Mouse (Mus musculus) limb, embryonic 12.5 days (tissue): Measurements from ENCODE around the gene Shroom3. TPM values are rescaled to one million over a fixed set of nuclear protein-coding genes. Genes with fewer than 3 reads are reported as not detected.

Experiments
- ATAC-seq: fragments of 200-750 bp; cut with Nextera tagmentation; 2 replicates; pipeline ENCODE4 v1.8.0; 2017; ENCODE audit warnings: low read depth, moderate TSS enrichment; ENCODE audit not compliant: insufficient number of reproducible peaks, insufficient read depth, low FRiP score, low TSS enrichment
- H3K27ac ChIP-seq: fragments of 300-500 bp; sonication (generic); 2 replicates; pipeline ENCODE4 v1.5.1; 2016; ENCODE audit warnings: mild to moderate bottlenecking, moderate library complexity
- H3K27me3 ChIP-seq: fragments of 300-500 bp; sonication (generic); 2 replicates; pipeline ENCODE4 v1.6.1; 2016; ENCODE audit warnings: mild to moderate bottlenecking, moderate library complexity
- H3K36me3 ChIP-seq: fragments of 300-500 bp; sonication (generic); 2 replicates; pipeline ENCODE4 v1.6.1; 2016; ENCODE audit warnings: mild to moderate bottlenecking, moderate library complexity
- H3K4me1 ChIP-seq: fragments of 300-500 bp; sonication (generic); replicated peaks from 2 replicates; pipeline ENCODE4 v1.6.1; 2016
- H3K4me2 ChIP-seq: fragments of 300-500 bp; sonication (generic); 2 replicates; pipeline ENCODE4 v1.6.1; 2016; ENCODE audit warnings: mild to moderate bottlenecking, moderate library complexity
- H3K4me3 ChIP-seq: fragments of 300-500 bp; sonication (generic); replicated peaks from 2 replicates; pipeline ENCODE4 v1.5.1; 2016; ENCODE audit warnings: mild to moderate bottlenecking
- H3K9ac ChIP-seq: fragments of 300-500 bp; sonication (generic); replicated peaks from 2 replicates; pipeline ENCODE4 v1.6.1; 2016; ENCODE audit warnings: mild to moderate bottlenecking, moderate library complexity
- H3K9me3 ChIP-seq: fragments of 300-500 bp; sonication (generic); 2 replicates; pipeline ENCODE4 v1.6.1; 2016; ENCODE audit warnings: mild to moderate bottlenecking, moderate library complexity
- WGBS: fragments of 180-500 bp; shearing (Covaris S2); methylation state at CpG from one replicate; pipeline ENCODE4 v1.1.7; 2016; 5-methylcytosine and 5-hydroxymethylcytosine counted together
- polyA plus RNA-seq: library from polyadenylated mRNA; unstranded; fragments of >200 nt; fragmentation: Nextera tagmentation; extraction: Ambion mirVana; gene quantifications from 2 replicates; pipeline ENCODE4 v1.2.1, GENCODE M21; 2016

Shroom3 gene
- polyA plus RNA-seq, 1 experiment from 2014 or later: 6.6 TPM

DNA sequence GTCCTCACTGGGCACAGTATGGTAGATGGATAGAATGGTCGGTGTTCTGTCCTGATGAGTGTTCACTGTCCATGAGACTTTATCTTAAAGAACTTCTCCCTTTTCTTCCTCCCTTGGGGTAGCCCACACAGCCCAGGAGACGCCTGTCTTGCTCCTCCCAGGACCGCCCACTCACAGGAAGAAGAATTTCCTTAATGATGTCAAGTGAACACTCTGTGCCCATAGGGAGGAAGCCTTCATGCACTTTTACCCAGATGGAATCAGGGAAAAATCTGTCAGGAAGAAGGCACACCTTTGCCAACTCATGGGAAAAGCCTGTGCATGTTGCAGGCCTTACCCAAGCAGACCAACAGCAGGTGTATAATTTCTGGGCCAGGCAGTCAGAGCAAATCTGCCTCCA, 174.9 kb downstream of the Shroom3 start:
- Histone ChIP-seq H3K4me2 (no peak overlapping the region), H3K27ac (no peak overlapping the region), H3K9me3 (no peaks in the 10 kb centered on the region), H3K27me3 (peaks cover 13% of the 10 kb centered on the region), H3K4me1 (peaks cover 13% of the 10 kb centered on the region), H3K9ac (no peak overlapping the region), H3K36me3 (no peaks in the 10 kb centered on the region), H3K4me3 (no peak overlapping the region)
- 89% methylated on average over 3 of the region's 3 CpGs for WGBS
- ATAC-seq: no peak

- ATAC-seq: no peak
- peaks cover 13% of the 10 kb centered on the region for H3K4me1 ChIP-seq
- no peak overlapping the region for H3K4me2 ChIP-seq
- 90% methylated on average over 4 of the region's 4 CpGs for WGBS
- peaks cover 13% of the 10 kb centered on the region for H3K27me3 ChIP-seq
- no peak overlapping the region for H3K4me3 ChIP-seq
- H3K9me3 ChIP-seq: no peaks in the 10 kb centered on the region
- H3K9ac ChIP-seq: no peak overlapping the region
- no peak overlapping the region for H3K27ac ChIP-seq
- H3K36me3 ChIP-seq: no peaks in the 10 kb centered on the region
Measured at GRCm38 (mm10) chr5:92858576-92858975, 175.3 kb downstream of the Shroom3 start.

- H3K36me3 ChIP-seq: no peaks in the 10 kb centered on the region
- WGBS: 74% methylated on average over 10 of the region's 10 CpGs
- H3K27me3 ChIP-seq: peaks cover 13% of the 10 kb centered on the region
- H3K4me2 ChIP-seq: no peak overlapping the region
- H3K4me1 ChIP-seq: peaks cover 8% of the 10 kb centered on the region
- H3K9me3 ChIP-seq: no peaks in the 10 kb centered on the region
- no peak for ATAC-seq
- H3K4me3 ChIP-seq: no peak overlapping the region
- no peak overlapping the region for H3K27ac ChIP-seq
- no peak overlapping the region for H3K9ac ChIP-seq
Measured at GRCm38 (mm10) chr5:92861416-92862112, 178.3 kb downstream of the Shroom3 start.

GRCm38 (mm10) chr5:92865090-92865489, 181.9 kb downstream of the Shroom3 start:
- H3K27me3 ChIP-seq: peaks cover 7% of the 10 kb centered on the region
- peaks cover 8% of the 10 kb centered on the region for H3K4me1 ChIP-seq
- no peak overlapping the region for H3K27ac ChIP-seq
- H3K4me3 ChIP-seq: no peak overlapping the region
- H3K9ac ChIP-seq: no peak overlapping the region
- H3K36me3 ChIP-seq: no peaks in the 10 kb centered on the region
- ATAC-seq: no peak
- no peaks in the 10 kb centered on the region for H3K9me3 ChIP-seq
- H3K4me2 ChIP-seq: no peak overlapping the region
- WGBS: 64% methylated on average over 4 of the region's 4 CpGs

GRCm38 (mm10) chr5:92866546-92866945, 183.3 kb downstream of the Shroom3 start:
- H3K9ac ChIP-seq: no peak overlapping the region
- 49% methylated on average over 8 of the region's 8 CpGs for WGBS
- H3K27me3 ChIP-seq: no peaks in the 10 kb centered on the region
- no peaks in the 10 kb centered on the region; the same call in 1 of the 2 replicates for H3K9me3 ChIP-seq
- H3K4me3 ChIP-seq: no peak overlapping the region
- H3K4me1 ChIP-seq: peaks cover 6% of the 10 kb centered on the region
- no peak for ATAC-seq
- no peak overlapping the region for H3K4me2 ChIP-seq
- H3K36me3 ChIP-seq: no peaks in the 10 kb centered on the region
- no peak overlapping the region for H3K27ac ChIP-seq

DNA sequence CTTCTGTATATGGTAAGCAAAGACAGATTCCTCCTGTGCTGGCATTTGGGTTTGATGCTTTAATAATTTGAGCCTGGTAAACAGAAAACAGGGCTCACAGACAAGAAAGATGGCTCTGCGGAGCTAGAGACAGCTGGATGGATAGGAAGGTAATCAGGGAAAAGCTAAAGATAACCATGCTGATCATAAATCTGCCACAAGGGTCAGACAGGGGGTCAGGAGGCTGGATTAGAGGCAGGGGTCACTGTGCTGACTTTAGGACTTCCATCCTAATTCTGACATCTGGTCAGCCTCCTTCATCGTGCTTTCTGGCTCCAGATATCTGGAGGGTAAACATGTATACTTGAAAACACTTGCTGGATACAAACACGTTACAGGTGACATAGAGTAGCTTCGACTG, 184.0 kb downstream of the Shroom3 start:
- H3K4me1 ChIP-seq: no peaks in the 10 kb centered on the region; the same call in 1 of the 2 replicates
- no peak overlapping the region for H3K4me3 ChIP-seq
- no peaks in the 10 kb centered on the region; the same call in 1 of the 2 replicates for H3K9me3 ChIP-seq
- WGBS: 19% methylated on average over 4 of the region's 4 CpGs
- H3K4me2 ChIP-seq: no peak overlapping the region
- H3K36me3 ChIP-seq: no peaks in the 10 kb centered on the region
- H3K27ac ChIP-seq: no peak overlapping the region
- no peak for ATAC-seq
- H3K27me3 ChIP-seq: no peaks in the 10 kb centered on the region
- no peak overlapping the region for H3K9ac ChIP-seq

GRCm38 (mm10) chr5:92868231-92868630, 185.0 kb downstream of the Shroom3 start:
- Histone ChIP-seq H3K9me3 (no peaks in the 10 kb centered on the region; the same call in 1 of the 2 replicates), H3K36me3 (no peaks in the 10 kb centered on the region)
- no peak for ATAC-seq

DNA sequence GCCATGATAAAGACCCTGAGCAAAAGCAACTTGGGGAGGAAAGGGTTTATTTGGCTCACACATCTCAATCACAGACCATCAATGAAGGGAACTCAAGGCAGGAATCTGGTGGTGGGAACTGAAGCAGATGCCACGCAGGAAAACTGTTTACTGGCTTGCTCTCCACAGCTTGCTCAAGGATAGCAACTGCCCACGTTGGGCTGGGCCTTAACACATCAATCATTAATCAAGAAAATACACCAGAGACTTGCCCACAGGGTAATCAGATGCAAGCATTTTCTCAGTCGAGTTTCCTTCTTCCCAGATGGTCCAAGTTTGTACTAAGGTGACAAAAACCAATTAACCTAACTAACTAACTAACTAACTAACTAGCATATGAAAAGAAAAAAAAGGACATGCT, 187.8 kb downstream of the Shroom3 start:
- H3K9me3 ChIP-seq: no peaks in the 10 kb centered on the region; the same call in 1 of the 2 replicates
- no peak overlapping the region for H3K9ac ChIP-seq
- H3K27me3 ChIP-seq: no peaks in the 10 kb centered on the region
- H3K36me3 ChIP-seq: no peaks in the 10 kb centered on the region
- no peak overlapping the region for H3K27ac ChIP-seq
- no peak overlapping the region for H3K4me2 ChIP-seq
- 28% methylated on average over 3 of the region's 3 CpGs for WGBS
- ATAC-seq: no peak
- no peak overlapping the region for H3K4me3 ChIP-seq
- no peaks in the 10 kb centered on the region for H3K4me1 ChIP-seq

More at GRCm38 (mm10) chr5:92868231-92868630, 185.0 kb downstream of the Shroom3 start:
- WGBS: 59% methylated on average over 2 of the region's 2 CpGs
- Histone ChIP-seq H3K4me1 (no peaks in the 10 kb centered on the region; the same call in 1 of the 2 replicates), H3K9ac (no peak overlapping the region), H3K4me3 (no peak overlapping the region), H3K27me3 (no peaks in the 10 kb centered on the region), H3K27ac (no peak overlapping the region), H3K4me2 (no peak overlapping the region)

DNA sequence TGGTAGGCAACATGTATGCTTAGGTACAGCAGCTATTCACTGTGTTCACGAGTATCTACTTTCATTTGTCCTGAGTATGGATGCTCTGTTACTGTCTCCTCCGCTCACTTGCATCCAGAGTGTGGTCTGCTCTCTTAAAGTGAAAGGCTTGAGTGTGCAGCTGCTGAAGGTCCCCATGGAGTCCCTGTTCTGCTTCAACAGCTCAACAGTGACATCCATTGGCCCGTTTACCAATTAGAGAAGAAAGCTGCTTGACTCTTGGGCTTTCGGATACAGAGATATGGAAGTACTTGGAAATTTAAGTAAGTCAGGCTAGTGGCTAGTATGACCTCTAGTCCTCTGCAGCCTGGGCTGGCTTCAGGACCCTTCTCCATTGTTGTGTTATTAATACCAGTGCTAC, 188.9 kb downstream of the Shroom3 start:
- ATAC-seq: no peak
- Histone ChIP-seq H3K9ac (no peak overlapping the region), H3K9me3 (no peaks in the 10 kb centered on the region; the same call in 1 of the 2 replicates), H3K27me3 (no peaks in the 10 kb centered on the region), H3K4me1 (no peaks in the 10 kb centered on the region), H3K4me2 (no peak overlapping the region), H3K4me3 (no peak overlapping the region), H3K36me3 (no peaks in the 10 kb centered on the region), H3K27ac (no peak overlapping the region)
- 73% methylated on average over 4 of the region's 4 CpGs for WGBS

DNA sequence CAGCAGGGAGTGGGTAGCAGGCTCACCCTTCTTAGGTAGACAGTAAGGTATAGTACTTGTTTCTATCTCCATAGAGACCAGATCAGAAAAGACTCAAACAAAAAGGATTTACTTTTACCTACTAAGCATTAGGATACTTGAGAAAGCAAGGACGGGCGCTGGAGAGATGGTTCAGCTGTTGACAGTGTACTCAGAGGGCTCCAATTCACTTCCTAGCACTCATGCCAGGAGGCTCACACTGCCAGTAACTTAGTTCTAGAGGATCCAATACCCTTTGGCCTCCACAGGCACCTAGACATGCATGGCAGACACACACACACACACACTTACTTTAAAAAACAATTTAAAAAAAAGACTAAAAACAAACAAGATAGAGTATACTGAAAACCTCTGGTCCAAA, 189.8 kb downstream of the Shroom3 start:
- H3K27me3 ChIP-seq: no peaks in the 10 kb centered on the region
- no peaks in the 10 kb centered on the region; the same call in 1 of the 2 replicates for H3K9me3 ChIP-seq
- ATAC-seq: no peak
- H3K4me3 ChIP-seq: no peak overlapping the region
- no peak overlapping the region for H3K27ac ChIP-seq
- no peaks in the 10 kb centered on the region for H3K36me3 ChIP-seq
- no peaks in the 10 kb centered on the region for H3K4me1 ChIP-seq
- WGBS: 95% methylated on average over 2 of the region's 2 CpGs
- H3K9ac ChIP-seq: no peak overlapping the region
- no peak overlapping the region for H3K4me2 ChIP-seq

DNA sequence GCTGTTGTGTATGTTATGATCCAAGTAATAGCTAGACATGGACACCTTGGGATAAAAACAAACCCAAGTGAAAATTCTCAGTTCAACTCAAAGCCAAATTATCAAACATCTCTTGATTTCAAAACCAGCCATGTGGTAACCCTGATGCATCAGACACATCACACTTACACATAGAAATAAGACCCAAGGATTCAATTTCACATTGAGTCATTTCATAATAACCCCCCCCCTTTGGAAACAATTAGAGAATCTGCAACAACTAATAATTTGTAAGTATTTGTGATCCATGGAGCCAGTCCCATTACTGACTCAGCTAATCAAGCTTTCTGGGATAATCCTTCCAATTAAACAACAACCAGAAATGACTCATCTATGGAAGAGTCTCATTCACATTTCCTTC, 190.3 kb downstream of the Shroom3 start:
- Histone ChIP-seq H3K36me3 (no peaks in the 10 kb centered on the region), H3K4me1 (no peaks in the 10 kb centered on the region), H3K9ac (no peak overlapping the region), H3K27me3 (no peaks in the 10 kb centered on the region), H3K4me3 (no peak overlapping the region), H3K4me2 (no peak overlapping the region), H3K9me3 (no peaks in the 10 kb centered on the region; the same call in 1 of the 2 replicates), H3K27ac (no peak overlapping the region)
- no peak for ATAC-seq

- H3K27me3 ChIP-seq: no peaks in the 10 kb centered on the region
- no peaks in the 10 kb centered on the region for H3K4me1 ChIP-seq
- H3K4me2 ChIP-seq: no peak overlapping the region
- 95% methylated on average over 10 of the region's 10 CpGs for WGBS
- no peak overlapping the region for H3K27ac ChIP-seq
- no peak overlapping the region for H3K9ac ChIP-seq
- no peak overlapping the region for H3K4me3 ChIP-seq
- H3K36me3 ChIP-seq: no peaks in the 10 kb centered on the region
- no peak for ATAC-seq
- no peaks in the 10 kb centered on the region for H3K9me3 ChIP-seq
Measured at GRCm38 (mm10) chr5:92875836-92876235, 192.6 kb downstream of the Shroom3 start.
